Mouse (Mus musculus): ENCODE data around the gene Bcorl1. TPM values are rescaled to one million over a fixed set of nuclear protein-coding genes. Genes with fewer than 3 reads are reported as not detected.

The Bcorl1 gene
- polyA plus RNA-seq, 1 experiment from 2014 or later: 6.4 TPM

GRCm38 (mm10) chrX:48343461-48343952 is 2.3 kb downstream of the Bcorl1 start:
- Histone ChIP-seq H3K27ac (peak overlapping the region; percentile 79), H3K9me3 (0 out of 2 replicates have a peak, but pooled peaks cover 4% of the 10 kb centered on the region), H3K36me3 (replicated peaks) (no peaks in the 10 kb centered on the region), H3K9ac (peak overlapping the region; percentile 69), H3K4me2 (peak overlapping the region; percentile 70), H3K4me1 (peaks cover 10% of the 10 kb centered on the region), H3K4me3 (replicated peaks) (peak overlapping the region; percentile 55), H3K27me3 (no peaks in the 10 kb centered on the region)
- WGBS: 18% methylated on average over 28 of the region's 36 CpGs
- peak; percentile 92 for ATAC-seq (ENCODE audit: low FRiP score)

GRCm38 (mm10) chrX:48343966-48344642 is 2.9 kb downstream of the Bcorl1 start:
- Histone ChIP-seq H3K4me3 (replicated peaks) (peak overlapping the region; percentile 55), H3K4me2 (peak overlapping the region; percentile 57), H3K27ac (peak overlapping the region; percentile 79), H3K27me3 (no peaks in the 10 kb centered on the region), H3K9ac (peak overlapping the region; percentile 69), H3K4me1 (peaks cover 10% of the 10 kb centered on the region), H3K36me3 (replicated peaks) (no peaks in the 10 kb centered on the region), H3K9me3 (0 out of 2 replicates have a peak, but pooled peaks cover 4% of the 10 kb centered on the region)
- 18% methylated on average over 29 of the region's 30 CpGs for WGBS
- peak; percentile 27 for ATAC-seq (ENCODE audit: low FRiP score)

- H3K9ac ChIP-seq: peak overlapping the region; percentile 69
- H3K27me3 ChIP-seq: no peaks in the 10 kb centered on the region
- peak overlapping the region; percentile 55 for H3K4me3 ChIP-seq (replicated peaks)
- H3K4me1 ChIP-seq: peaks cover 10% of the 10 kb centered on the region
- H3K27ac ChIP-seq: peak overlapping the region; percentile 79; the same call in 1 of the 2 replicates
- WGBS: 16% methylated on average over 32 of the region's 61 CpGs
- peak overlapping the region; percentile 57 for H3K4me2 ChIP-seq
- 0 out of 2 replicates have a peak, but pooled peaks cover 4% of the 10 kb centered on the region for H3K9me3 ChIP-seq
- H3K36me3 ChIP-seq (replicated peaks): no peaks in the 10 kb centered on the region
- no peak for ATAC-seq (ENCODE audit: low FRiP score)
Observed at GRCm38 (mm10) chrX:48344643-48345384, 3.7 kb downstream of the Bcorl1 start.

DNA sequence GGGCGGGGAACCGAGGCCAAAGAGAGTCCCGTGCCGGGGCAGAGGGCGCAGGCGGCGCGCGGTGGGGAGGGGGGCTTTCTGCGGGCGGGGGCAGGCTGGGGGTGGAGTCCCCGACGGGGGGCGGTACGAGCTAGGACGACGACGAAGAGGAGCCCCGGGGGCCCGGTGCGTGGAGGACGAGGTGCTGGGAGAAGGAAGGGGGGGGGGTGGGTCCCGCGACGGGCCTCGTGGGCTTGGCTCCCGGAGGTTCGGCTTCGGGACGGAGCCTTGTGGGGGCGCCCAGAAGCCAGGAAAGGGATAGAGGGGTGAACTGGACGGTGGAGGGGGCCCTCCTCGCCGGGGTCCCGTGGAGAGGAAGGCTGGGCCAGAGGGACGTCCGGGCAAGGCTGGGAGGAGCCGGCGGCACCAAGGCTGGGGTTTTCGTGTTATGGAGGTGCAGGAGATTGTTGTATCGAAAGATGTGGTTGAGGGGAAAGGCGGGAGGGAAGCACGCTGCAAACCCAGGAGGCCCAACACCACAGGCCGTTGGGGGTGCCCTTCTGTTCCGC is 4.3 kb downstream of the Bcorl1 start:
- H3K4me3 ChIP-seq (replicated peaks): peak overlapping the region; percentile 55
- ATAC-seq (ENCODE audit: low FRiP score): no peak
- H3K27ac ChIP-seq: no peak overlapping the region
- H3K27me3 ChIP-seq: no peaks in the 10 kb centered on the region
- no peaks in the 10 kb centered on the region for H3K36me3 ChIP-seq (replicated peaks)
- peaks cover 10% of the 10 kb centered on the region for H3K4me1 ChIP-seq
- H3K9me3 ChIP-seq: 0 out of 2 replicates have a peak, but pooled peaks cover 4% of the 10 kb centered on the region
- peak overlapping the region; percentile 69; the same call in 1 of the 2 replicates for H3K9ac ChIP-seq
- 14% methylated on average over 31 of the region's 45 CpGs for WGBS
- H3K4me2 ChIP-seq: peak overlapping the region; percentile 57

DNA sequence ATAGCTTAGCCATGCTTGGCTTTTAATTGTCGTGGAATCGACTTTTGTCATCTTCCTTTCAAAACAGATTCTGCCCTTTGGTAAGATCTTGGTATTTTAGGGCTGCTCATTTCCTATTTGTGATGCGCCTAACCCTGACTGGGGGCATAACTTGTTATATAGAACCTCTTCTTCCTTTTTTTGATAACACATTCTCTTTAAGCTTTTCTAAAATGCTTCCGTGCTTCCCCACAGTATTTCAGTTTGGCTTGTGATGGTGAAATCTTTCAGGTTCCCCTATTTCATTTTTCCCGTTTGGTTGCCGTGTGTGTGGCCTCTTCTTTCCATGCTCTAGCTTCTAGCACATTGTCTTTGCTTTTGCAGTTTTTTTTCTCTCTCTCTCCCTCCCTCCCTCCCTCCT is 14.2 kb downstream of the Bcorl1 start:
- WGBS: 84% methylated on average over 6 of the region's 6 CpGs
- H3K9me3 ChIP-seq: no peaks in the 10 kb centered on the region
- H3K36me3 ChIP-seq (replicated peaks): no peaks in the 10 kb centered on the region
- H3K4me1 ChIP-seq: no peaks in the 10 kb centered on the region
- no peak overlapping the region for H3K4me3 ChIP-seq (replicated peaks)
- ATAC-seq (ENCODE audit: low FRiP score): no peak
- H3K4me2 ChIP-seq: no peak overlapping the region
- H3K27me3 ChIP-seq: no peaks in the 10 kb centered on the region
- no peak overlapping the region for H3K27ac ChIP-seq
- no peak overlapping the region for H3K9ac ChIP-seq

- H3K9me3 ChIP-seq: no peaks in the 10 kb centered on the region
- no peak overlapping the region for H3K27ac ChIP-seq
- peaks cover 37% of the 10 kb centered on the region for H3K36me3 ChIP-seq (replicated peaks)
- no peaks in the 10 kb centered on the region for H3K27me3 ChIP-seq
- no peak overlapping the region for H3K4me3 ChIP-seq (replicated peaks)
- H3K4me1 ChIP-seq: peaks cover 12% of the 10 kb centered on the region; the same call in 1 of the 2 replicates
- no peak for ATAC-seq (ENCODE audit: low FRiP score)
- H3K9ac ChIP-seq: no peak overlapping the region
- 36% methylated on average over 15 of the region's 15 CpGs for WGBS
- H3K4me2 ChIP-seq: no peak overlapping the region
Observed at GRCm38 (mm10) chrX:48365836-48366577, 24.8 kb downstream of the Bcorl1 start.

- H3K27me3 ChIP-seq: no peaks in the 10 kb centered on the region
- H3K4me3 ChIP-seq (replicated peaks): no peak overlapping the region
- peaks cover 12% of the 10 kb centered on the region; the same call in 1 of the 2 replicates for H3K4me1 ChIP-seq
- H3K9ac ChIP-seq: no peak overlapping the region
- no peak overlapping the region for H3K27ac ChIP-seq
- peaks cover 37% of the 10 kb centered on the region for H3K36me3 ChIP-seq (replicated peaks)
- 93% methylated on average over 9 of the region's 9 CpGs for WGBS
- ATAC-seq (ENCODE audit: low FRiP score): no peak
- H3K4me2 ChIP-seq: no peak overlapping the region
- H3K9me3 ChIP-seq: no peaks in the 10 kb centered on the region
Observed at GRCm38 (mm10) chrX:48367841-48368240, 26.7 kb downstream of the Bcorl1 start.

DNA sequence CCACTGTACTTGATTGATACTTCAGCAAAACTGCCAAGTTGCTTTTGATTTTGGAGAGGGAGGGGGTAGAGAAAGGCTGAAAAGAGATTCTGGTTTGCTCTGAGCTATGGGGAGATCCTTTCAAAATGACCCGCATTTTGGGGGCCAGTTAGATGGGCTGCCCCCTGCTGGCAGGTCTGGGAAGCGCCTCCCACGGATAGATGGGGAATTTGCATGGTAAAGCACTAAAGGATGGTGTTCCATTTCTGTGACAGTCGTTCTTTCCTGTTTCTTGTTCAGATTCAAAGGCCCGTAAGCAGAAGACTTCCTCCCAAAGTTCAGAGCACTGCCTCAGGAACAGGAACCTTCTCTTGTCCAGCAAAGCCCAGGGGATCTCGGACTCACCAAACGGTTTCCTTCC is 42.5 kb downstream of the Bcorl1 start:
- Histone ChIP-seq H3K27ac (no peak overlapping the region), H3K4me3 (replicated peaks) (no peak overlapping the region), H3K4me2 (no peak overlapping the region), H3K9ac (no peak overlapping the region), H3K4me1 (peaks cover 5% of the 10 kb centered on the region; the same call in 1 of the 2 replicates), H3K36me3 (replicated peaks) (peaks cover 51% of the 10 kb centered on the region), H3K27me3 (no peaks in the 10 kb centered on the region), H3K9me3 (no peaks in the 10 kb centered on the region)
- ATAC-seq (ENCODE audit: low FRiP score): no peak
- 48% methylated on average over 7 of the region's 7 CpGs for WGBS

DNA sequence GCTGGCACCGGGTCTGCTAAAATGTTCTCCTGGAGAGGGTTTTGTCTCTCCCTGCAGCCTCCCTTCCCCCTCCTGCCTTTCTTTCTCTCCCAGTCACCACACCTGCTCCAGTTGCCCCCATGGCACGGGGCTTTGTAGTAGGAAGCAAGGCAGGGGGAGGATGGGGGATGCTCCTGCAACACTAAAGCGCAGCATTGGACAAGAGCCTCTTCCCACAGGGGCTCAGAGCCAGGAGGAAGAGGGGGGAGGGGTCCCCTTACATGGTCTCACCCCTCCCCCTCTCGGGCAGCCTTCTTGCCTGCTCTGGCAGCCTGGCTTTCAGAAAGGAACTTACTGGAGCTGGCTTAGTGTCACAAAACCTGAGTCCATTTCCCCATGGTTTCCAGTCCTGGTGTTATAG is 44.8 kb downstream of the Bcorl1 start:
- Histone ChIP-seq H3K4me3 (replicated peaks) (no peak overlapping the region), H3K36me3 (replicated peaks) (peaks cover 57% of the 10 kb centered on the region), H3K9me3 (no peaks in the 10 kb centered on the region), H3K4me1 (peaks cover 5% of the 10 kb centered on the region; the same call in 1 of the 2 replicates), H3K27ac (peak overlapping the region; percentile 50), H3K4me2 (no peak overlapping the region), H3K9ac (no peak overlapping the region), H3K27me3 (no peaks in the 10 kb centered on the region)
- ATAC-seq (ENCODE audit: low FRiP score): peak; percentile 75; the same call in 1 of the 2 replicates
- 31% methylated on average over 3 of the region's 4 CpGs for WGBS

DNA sequence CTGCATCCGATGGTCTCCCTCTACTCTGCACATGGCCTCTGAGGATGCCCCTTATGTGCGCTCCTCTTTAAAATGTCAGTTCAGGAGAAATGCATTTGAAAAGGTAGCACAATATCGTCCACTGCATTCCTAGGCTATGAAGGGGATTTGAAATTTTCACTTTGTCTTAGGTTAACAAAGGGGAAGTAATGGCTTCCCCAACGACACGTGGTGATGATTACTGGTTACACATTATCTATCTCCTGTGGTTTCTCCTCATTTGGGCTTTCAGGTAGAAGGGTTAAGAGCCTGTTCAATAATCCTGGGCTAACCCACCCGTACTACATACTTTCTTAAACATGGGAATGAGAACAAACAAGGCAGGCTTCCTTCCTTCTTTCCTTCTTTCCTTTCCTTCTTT is 48.2 kb downstream of the Bcorl1 start:
- Histone ChIP-seq H3K27ac (no peak overlapping the region), H3K4me2 (no peak overlapping the region), H3K27me3 (no peaks in the 10 kb centered on the region), H3K4me1 (peaks cover 5% of the 10 kb centered on the region; the same call in 1 of the 2 replicates), H3K9me3 (no peaks in the 10 kb centered on the region), H3K9ac (no peak overlapping the region), H3K4me3 (replicated peaks) (no peak overlapping the region), H3K36me3 (replicated peaks) (peaks cover 68% of the 10 kb centered on the region)
- 89% methylated on average over 6 of the region's 6 CpGs for WGBS
- ATAC-seq (ENCODE audit: low FRiP score): no peak

GRCm38 (mm10) chrX:48399994-48400393 is 58.8 kb downstream of the Bcorl1 start:
- Histone ChIP-seq H3K36me3 (replicated peaks) (peaks cover 52% of the 10 kb centered on the region), H3K27ac (no peak overlapping the region), H3K27me3 (no peaks in the 10 kb centered on the region), H3K4me3 (replicated peaks) (no peak overlapping the region), H3K9ac (no peak overlapping the region), H3K4me2 (no peak overlapping the region), H3K9me3 (no peaks in the 10 kb centered on the region), H3K4me1 (no peaks in the 10 kb centered on the region)
- WGBS: 80% methylated on average over 4 of the region's 4 CpGs
- no peak for ATAC-seq (ENCODE audit: low FRiP score)
